ENCODE assay signal across 10 mouse cellular contexts in the genomic region with DNA sequence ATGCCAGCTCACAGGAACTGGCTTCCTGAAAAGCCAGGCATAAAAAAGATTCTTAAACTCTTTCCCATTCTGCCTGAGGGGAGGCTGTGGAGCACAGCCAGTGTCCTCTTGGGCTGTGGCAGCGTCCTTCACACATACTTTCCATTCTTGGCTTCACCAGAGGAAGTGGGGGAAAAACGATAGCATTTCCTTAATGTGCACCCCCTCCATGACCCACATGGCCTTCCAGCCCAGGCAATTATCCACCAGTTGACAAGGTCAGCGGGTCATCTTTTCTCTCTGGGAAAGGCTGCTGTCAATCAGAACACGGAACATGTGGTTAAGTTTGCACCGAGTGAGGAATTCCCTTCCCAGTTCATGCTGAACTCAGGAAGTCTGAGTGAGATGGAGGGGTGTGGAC. TPM values are rescaled to one million over a fixed set of nuclear protein-coding genes. Genes with fewer than 3 reads are reported as not detected.
A peak's percentile ranks its signal among the peaks of the same experiment; 100 is the strongest.
DNase-seq lines count a peak whose midpoint lies in the region; ATAC-seq and TF ChIP-seq lines count a peak whose summit lies in the region.
"Had no signal": no experiment of that assay in that cellular context is flagged by ENCODE, and none has a peak within 500 bp of the region (broad histone marks: within the 10 kb centered on the region; RNA-seq: fewer than 3 reads in every experiment).

No protein-coding gene starts in this region.

- H3K9me3 ChIP-seq in limb, embryonic 14.5 days (ENCODE audit: control insufficient read depth, low read length): no peaks in the 10 kb centered on the region
- no peaks in the 10 kb centered on the region for H3K9me3 ChIP-seq in limb, embryonic 10.5 days (replicated peaks)
- H3K9me3 ChIP-seq: liver, embryonic 13.5 days had no signal

- 31% methylated on average over 5 of the region's 5 CpGs for WGBS in limb, embryonic 14.5 days
- WGBS in limb, embryonic 10.5 days: 38% methylated on average over 5 of the region's 5 CpGs

- DNase-seq in limb, embryonic 14.5 days (ENCODE audit: low spot score): peak; percentile 11
- DNase-seq in limb, embryonic 10.5 days (ENCODE audit: low spot score): no peak
- DNase-seq in gastrocnemius, postnatal 10 days: peak; percentile 14
- peak; percentile 59 for DNase-seq in heart, postnatal 4 days
- peak; percentile 59 for DNase-seq in lung, postnatal 36 days
- DNase-seq in thymus, postnatal 36 days: no peak
- no peak for DNase-seq in left cerebral cortex, adult 2 months (ENCODE audit: extremely low spot score in 1 of 2, low spot score in 2 of 2)
- no peak for DNase-seq in cerebellum, postnatal 25 days
- DNase-seq: liver, embryonic 13.5 days had no signal

- no peak for TF ChIP-seq CTCF in left cerebral cortex, adult 2 months (IDR thresholded peaks at IDR 0.05)

- TF ChIP-seq POLR2A in limb, embryonic 14.5 days (IDR thresholded peaks at IDR 0.05; ENCODE audit: borderline replicate concordance, extremely low read depth, insufficient read depth, insufficient read length): no peak

- H3K4me3 ChIP-seq in limb, embryonic 14.5 days (replicated peaks; ENCODE audit: low read length): no peak overlapping the region
- no peak overlapping the region for H3K4me3 ChIP-seq in limb, embryonic 10.5 days
- no peak overlapping the region for H3K4me3 ChIP-seq in left cerebral cortex, adult 2 months
- H3K4me3 ChIP-seq: liver, embryonic 13.5 days had no signal

- no peak overlapping the region for H3K4me2 ChIP-seq in limb, embryonic 14.5 days (replicated peaks; ENCODE audit: low read depth, low read length, severe bottlenecking)
- H3K4me2 ChIP-seq: liver, embryonic 13.5 days had no signal

- 0 out of 2 replicates have a peak overlapping the region, but pooled peaks have one; percentile 3 for H3K27ac ChIP-seq in limb, embryonic 14.5 days (replicated peaks; ENCODE audit: low read depth, low read length)
- H3K27ac ChIP-seq in limb, embryonic 10.5 days: no peak overlapping the region
- H3K27ac ChIP-seq in left cerebral cortex, adult 2 months: no peak overlapping the region
- H3K27ac ChIP-seq: liver, embryonic 13.5 days had no signal

- intact Hi-C loops in left cerebral cortex, adult 2 months (cut with DNase I): no loop called here

- peaks cover 49% of the 10 kb centered on the region for H3K36me3 ChIP-seq in limb, embryonic 14.5 days (ENCODE audit: control insufficient read depth, insufficient read depth, low read length)
- peaks cover 14% of the 10 kb centered on the region for H3K36me3 ChIP-seq in limb, embryonic 10.5 days
- H3K36me3 ChIP-seq: liver, embryonic 13.5 days had no signal

- no peaks in the 10 kb centered on the region for H3K27me3 ChIP-seq in limb, embryonic 14.5 days (ENCODE audit: control insufficient read depth, insufficient read depth, low read length)
- no peaks in the 10 kb centered on the region for H3K27me3 ChIP-seq in limb, embryonic 10.5 days (ENCODE audit: low read depth, poor library complexity, severe bottlenecking)
- H3K27me3 ChIP-seq: liver, embryonic 13.5 days had no signal

- H3K4me1 ChIP-seq in limb, embryonic 14.5 days (ENCODE audit: control insufficient read depth, insufficient read depth, low read length): 0 out of 2 replicates have a peak, but pooled peaks cover 3% of the 10 kb centered on the region
- peaks cover 8% of the 10 kb centered on the region for H3K4me1 ChIP-seq in limb, embryonic 10.5 days
- H3K4me1 ChIP-seq: liver, embryonic 13.5 days had no signal

- H3K9ac ChIP-seq in limb, embryonic 14.5 days (ENCODE audit: low read depth, low read length, severe bottlenecking): no peak overlapping the region
- H3K9ac ChIP-seq: liver, embryonic 13.5 days had no signal

- ATAC-seq in limb, embryonic 14.5 days (ENCODE audit: low FRiP score, low read depth): no peak

RNA-seq across cellular contexts. Expression of a gene that starts 36.8 kb away (rescaled TPM):
- polyA plus RNA-seq in limb, embryonic 14.5 days (2012; rRNA removed): 0.01 TPM in 1 of 2 replicates, not detected in the other
- 0.08 and 0.10 TPM in 2 replicates for polyA plus RNA-seq in limb, embryonic 14.5 days (2014; fragmentation: Nextera tagmentation; extraction: Ambion mirVana)
- polyA plus RNA-seq in limb, embryonic 10.5 days (2016; fragmentation: Nextera tagmentation; extraction: Ambion mirVana): not detected in 2 replicates
- under 1 TPM; 0.68 to 0.92 TPM for total RNA-seq in gastrocnemius, postnatal 10 days (2021)
- under 1 TPM; 0.09 to 0.14 TPM for total RNA-seq in heart, postnatal 4 days (2021)
- total RNA-seq in left cerebral cortex, adult 2 months (2021): not detected
- total RNA-seq: neutrophil, adult 5-6 weeks had no signal
- polyA plus RNA-seq: liver, embryonic 13.5 days had no signal

RNA-seq across cellular contexts. Expression of a gene that starts 37.4 kb away (rescaled TPM):
- polyA plus RNA-seq in limb, embryonic 14.5 days (2012; rRNA removed): 21.2 and 23.0 TPM in 2 replicates
- 8.9 and 10.6 TPM in 2 replicates for polyA plus RNA-seq in limb, embryonic 14.5 days (2014; fragmentation: Nextera tagmentation; extraction: Ambion mirVana)
- 2.5 and 3.0 TPM in 2 replicates for polyA plus RNA-seq in limb, embryonic 10.5 days (2016; fragmentation: Nextera tagmentation; extraction: Ambion mirVana)
- total RNA-seq in gastrocnemius, postnatal 10 days (2021): 10 to 100 TPM; 17.8 to 27.5 TPM
- 10 to 100 TPM; 48.8 to 49.6 TPM for total RNA-seq in heart, postnatal 4 days (2021)
- total RNA-seq in left cerebral cortex, adult 2 months (2021): 1 to 10 TPM; 2.8 to 3.9 TPM
- total RNA-seq: neutrophil, adult 5-6 weeks had no signal

Comparison
In these comparisons a context has a peak if more than half of its experiments do, and no peak if none do; other contexts are left out.
1. DNase-seq: peak in limb, embryonic 14.5 days (single experiment), gastrocnemius, postnatal 10 days (single experiment), heart, postnatal 4 days (single experiment) and lung, postnatal 36 days (single experiment); none in limb, embryonic 10.5 days (single experiment), thymus, postnatal 36 days (0 of 2), left cerebral cortex, adult 2 months (0 of 2) and cerebellum, postnatal 25 days (0 of 2).